Mouse (Mus musculus) spleen, adult 2 months (tissue): ENCODE measurements around the gene Rab33a.

Experiments
- CTCF ChIP-seq: fragments of 200-500 bp; IDR thresholded peaks from 2 replicates; pipeline ENCODE4 v1.5.1; 2011; ENCODE audit warnings: mild to moderate bottlenecking, inconsistent platforms; ENCODE audit not compliant: insufficient read depth, insufficient read length, insufficient replicate concordance; ENCODE audit errors: extremely low read depth
- POLR2A ChIP-seq: fragments of 200-500 bp; IDR thresholded peaks from 2 replicates; pipeline ENCODE4 v1.6.1; 2011; ENCODE audit warnings: low read depth, low read length, inconsistent platforms

GRCm38 (mm10) chrX:48523512-48523911, 4.4 kb downstream of the Rab33a start:
- TF ChIP-seq CTCF (no peak), POLR2A (no peak)
